Mouse (Mus musculus) left cerebral cortex, adult 8-10 months (tissue): Measurements from ENCODE around the gene V1ra8. TPM values are rescaled to one million over a fixed set of nuclear protein-coding genes. Genes with fewer than 3 reads are reported as not detected.
"Not testable (repeated sequence)": the region's sequence is repeated elsewhere in the genome, so short reads cannot be mapped to it uniquely, and the experiment has no call there.

Source experiments
- DNase-seq, 2 experiments: peaks; one replicate each; pipeline ENCODE4 v3.0.0; 2022; ENCODE audit warnings: low spot score in 2 of 2
- total RNA-seq, 4 experiments: library from RNA; stranded (reverse); gene quantifications; 2 replicates each; pipeline ENCODE4 v1.2.4; 2022

The V1ra8 gene
- total RNA-seq: not detected

GRCm38 (mm10) chr6:90202493-90202892 is at the start of gene V1ra8:
TSS of gene V1ra8 (plus strand) at chr6:90202793.
- DNase-seq: not testable (repeated sequence)

- DNase-seq: no peak
Observed at GRCm38 (mm10) chr6:90160139-90160538, 42.5 kb upstream of the V1ra8 start.

DNA sequence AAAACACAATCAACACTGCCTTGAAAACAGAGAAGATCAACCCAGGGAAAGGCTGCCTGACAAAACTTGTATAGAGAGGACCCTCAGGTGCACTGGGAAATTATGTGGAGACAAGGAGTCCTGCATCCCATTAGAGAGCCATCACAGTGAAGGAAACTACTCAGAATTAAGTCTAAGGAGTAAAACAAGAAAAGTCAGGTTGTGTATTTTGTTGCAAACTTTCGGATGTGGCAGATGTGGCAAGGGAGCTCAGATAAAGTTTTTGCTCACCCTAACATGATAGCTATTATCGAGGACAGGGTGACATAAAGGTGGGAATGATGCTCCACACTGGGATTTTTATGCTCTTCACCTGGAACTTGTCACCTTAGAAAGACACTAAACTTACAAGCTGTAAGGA is 28.1 kb upstream of the V1ra8 start, which contains the start of gene Vmn1r52:
TSS of gene Vmn1r52 (plus strand) at position 301 of the 400 bp plus-strand sequence.
- DNase-seq: no peak

DNA sequence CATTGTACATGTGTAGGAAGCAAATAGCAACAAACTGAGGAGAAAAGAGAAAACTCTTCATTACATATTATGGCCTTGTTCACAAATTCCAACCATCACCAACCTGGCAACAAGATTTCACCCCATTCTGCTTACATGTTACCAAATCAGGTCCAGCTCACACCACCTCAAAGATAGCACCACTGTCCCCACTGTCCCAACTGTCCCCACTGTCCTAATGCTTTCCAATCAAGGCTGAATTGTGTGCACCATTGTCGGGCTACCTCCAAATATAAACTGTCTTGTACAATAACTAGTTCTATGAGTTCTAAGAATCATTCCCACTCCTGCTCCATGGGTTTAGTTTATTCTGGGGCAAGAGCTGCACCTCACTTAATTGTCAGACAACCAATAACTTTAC is 21.7 kb downstream of the V1ra8 start, which contains the start of gene Vmn1r53:
TSS of gene Vmn1r53 (minus strand) at position 101 of the 400 bp plus-strand sequence.
- no peak for DNase-seq

- DNase-seq: not testable (repeated sequence)
Observed at GRCm38 (mm10) chr6:90232114-90232513, 29.5 kb downstream of the V1ra8 start.

DNA sequence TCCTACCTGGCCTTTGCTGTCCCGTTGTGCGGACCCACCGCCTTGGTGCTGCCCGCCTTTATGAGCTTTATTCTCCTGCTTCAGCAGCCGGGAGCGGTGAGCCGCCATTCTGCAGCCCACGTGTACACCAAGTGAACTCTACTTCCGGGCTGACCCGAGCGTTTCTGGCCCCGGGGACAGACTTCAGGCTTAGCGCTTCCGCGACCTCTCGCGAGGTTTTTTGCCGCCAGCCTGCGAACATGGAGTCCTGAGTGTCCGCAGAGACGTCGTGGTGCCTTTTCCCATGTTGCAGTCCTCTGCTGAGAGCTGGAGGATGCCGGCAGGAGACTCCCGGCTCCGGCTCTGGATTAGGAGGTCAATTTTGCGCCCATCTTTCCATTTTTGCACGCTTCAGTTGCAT is 30.1 kb downstream of the V1ra8 start:
- DNase-seq: no peak

GRCm38 (mm10) chr6:90244019-90244418 is 41.4 kb downstream of the V1ra8 start:
- no peak for DNase-seq

GRCm38 (mm10) chr6:90246000-90246399 is 43.4 kb downstream of the V1ra8 start, which contains the start of gene Vmn1r54:
TSS of gene Vmn1r54 (plus strand) at chr6:90246300.
- DNase-seq: no peak

Other genes starting within 250 kb of the V1ra8 start
- not detected for gene Vmn1r46, start 233.5 kb upstream of the V1ra8 start, total RNA-seq
- under 1 TPM in 1 of 4 experiments, not detected in 3; 0.04 TPM for gene Vmn1r47, start 186.6 kb upstream of the V1ra8 start, total RNA-seq
- gene Vmn1r48, start 166.0 kb upstream of the V1ra8 start, total RNA-seq: not detected
- not detected for gene Vmn1r49, start 124.3 kb upstream of the V1ra8 start, total RNA-seq
- gene Vmn1r50, start 101.4 kb upstream of the V1ra8 start, total RNA-seq: not detected
- not detected for gene Vmn1r51, start 80.2 kb upstream of the V1ra8 start, total RNA-seq
- gene Vmn1r52, start 28.0 kb upstream of the V1ra8 start, total RNA-seq: not detected
- not detected for gene Vmn1r53, start 21.6 kb downstream of the V1ra8 start, total RNA-seq
- gene Vmn1r54, start 43.5 kb downstream of the V1ra8 start, total RNA-seq: not detected
- gene BC048671, start 98.4 kb downstream of the V1ra8 start, total RNA-seq: not detected
- under 1 TPM in 1 of 4 experiments, not detected in 3; 0.22 TPM for gene Chst13, start 122.4 kb downstream of the V1ra8 start, total RNA-seq
- gene Uroc1, start 130.5 kb downstream of the V1ra8 start, total RNA-seq: not detected
- gene Zxdc, start 166.7 kb downstream of the V1ra8 start, total RNA-seq: 10 to 100 TPM; 28.3 to 32.6 (median 29.6) TPM
- 1 to 10 TPM; 4.3 to 5.8 (median 5.1) TPM for gene Cfap100, start 226.0 kb downstream of the V1ra8 start, total RNA-seq